Mouse (Mus musculus) cortical plate, adult 2 months (tissue): ENCODE measurements around the gene Nppb. TPM values are rescaled to one million over a fixed set of nuclear protein-coding genes. Genes with fewer than 3 reads are reported as not detected.

ENCODE experiments used
- H3K27ac ChIP-seq: fragments of 200-500 bp; 2 replicates; pipeline ENCODE4 v1.5.1; 2012; ENCODE audit warnings: low read length, control low read depth, inconsistent platforms; ENCODE audit not compliant: insufficient read depth
- H3K4me1 ChIP-seq: fragments of 200-500 bp; 2 replicates; pipeline ENCODE4 v1.6.1; 2011; ENCODE audit warnings: low read length; ENCODE audit not compliant: control insufficient read depth, insufficient read depth
- H3K4me3 ChIP-seq: fragments of 200-500 bp; 2 replicates; pipeline ENCODE4 v1.5.1; 2011; ENCODE audit warnings: mild to moderate bottlenecking, low read length, control low read depth; ENCODE audit not compliant: insufficient read depth
- CTCF ChIP-seq: fragments of 200-500 bp; IDR thresholded peaks from 2 replicates; pipeline ENCODE4 v1.5.1; 2011; ENCODE audit warnings: mild to moderate bottlenecking, control low read depth, low read length; ENCODE audit not compliant: insufficient read depth; ENCODE audit errors: extremely low read depth
- POLR2A ChIP-seq: fragments of 200-500 bp; IDR thresholded peaks from 2 replicates; pipeline ENCODE4 v1.6.1; 2011; ENCODE audit warnings: mild to moderate bottlenecking, low read length, control low read depth; ENCODE audit not compliant: insufficient read depth; ENCODE audit errors: extremely low read depth
- polyA plus RNA-seq: library from polyadenylated mRNA; depleted of rRNA; stranded (reverse); fragments of >200 nt; gene quantifications from 2 replicates; pipeline ENCODE4 v1.2.3, GENCODE M21; 2012; rRNA removed

Nppb gene
- polyA plus RNA-seq, 1 experiment: not detected

DNA sequence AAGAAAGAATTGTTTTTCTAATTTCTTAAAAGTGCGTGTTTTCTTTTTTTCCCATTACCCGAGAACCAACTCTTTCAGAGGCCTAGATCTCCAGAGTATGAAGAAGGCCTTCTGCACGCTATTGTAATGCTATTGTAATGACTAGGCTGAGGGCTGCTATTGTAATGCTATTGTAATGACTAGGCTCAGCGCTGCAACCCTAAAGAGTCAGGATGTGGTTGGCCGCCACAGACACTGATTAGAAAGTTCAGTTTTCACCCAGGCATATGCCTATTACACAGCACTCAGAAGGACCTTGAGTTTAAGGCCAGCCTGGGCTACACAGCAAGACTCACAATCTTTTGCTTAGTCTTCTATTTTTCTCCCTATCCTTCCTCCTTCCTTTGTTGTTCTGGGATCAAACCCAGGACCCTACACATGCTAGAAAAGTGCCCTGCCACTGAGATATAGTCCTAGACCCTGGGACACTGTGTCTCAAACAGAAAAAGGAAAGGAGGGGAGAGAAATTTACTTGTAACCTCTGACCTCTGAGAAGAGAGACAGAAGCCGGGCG lies 48.3 kb downstream of the Nppb start:
- TF ChIP-seq CTCF (no peak), POLR2A (no peak)
- H3K4me1 ChIP-seq: peaks cover 3% of the 10 kb centered on the region

DNA sequence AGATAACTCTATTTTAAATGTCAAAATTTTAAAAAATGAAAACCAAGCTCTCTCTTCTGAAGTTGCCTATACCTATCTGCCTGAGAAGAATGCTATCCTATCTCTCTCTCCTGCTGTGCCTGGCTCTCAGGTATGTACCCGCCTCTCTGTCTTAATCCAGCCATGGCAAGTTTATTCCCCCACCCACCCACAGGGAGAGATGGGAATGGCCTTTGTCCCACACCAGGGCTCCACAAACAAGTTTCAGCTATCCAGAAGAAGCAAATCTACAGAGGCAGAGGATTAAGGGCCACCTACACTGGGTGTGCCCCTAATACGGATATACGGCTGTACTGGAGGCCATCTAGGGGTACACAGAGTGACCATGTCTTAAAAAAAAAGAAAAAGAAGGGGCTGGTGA lies 49.9 kb downstream of the Nppb start:
- TF ChIP-seq POLR2A (no peak), CTCF (no peak)
- Histone ChIP-seq H3K4me1 (peaks cover 7% of the 10 kb centered on the region), H3K27ac (no peak overlapping the region), H3K4me3 (no peak overlapping the region)

More for the DNA sequence above, 48.3 kb downstream of the Nppb start:
- H3K4me3 ChIP-seq: no peak overlapping the region
- no peak overlapping the region for H3K27ac ChIP-seq

Other genes starting within 250 kb of the Nppb start
- 3.7 and 4.0 TPM in 2 replicates for gene Zfp984, start 176.0 kb upstream of the Nppb start, polyA plus RNA-seq
- 9.9 and 10.0 TPM in 2 replicates for gene Zfp933, start 137.4 kb upstream of the Nppb start, polyA plus RNA-seq
- 57.6 and 62.3 TPM in 2 replicates for gene Miip, start 117.0 kb upstream of the Nppb start, polyA plus RNA-seq
- 7.1 and 7.8 TPM in 2 replicates for gene Fv1, start 116.8 kb upstream of the Nppb start, polyA plus RNA-seq
- 101 and 105 TPM in 2 replicates for gene Mfn2, start 81.1 kb upstream of the Nppb start, polyA plus RNA-seq
- 21.9 and 24.4 TPM in 2 replicates for gene Plod1, start 49.0 kb upstream of the Nppb start, polyA plus RNA-seq
- 33.2 TPM in 2 replicates for gene 2510039O18Rik, start 44.9 kb upstream of the Nppb start, polyA plus RNA-seq
- 0.21 TPM in 2 replicates for gene Nppa, start 14.9 kb downstream of the Nppb start, polyA plus RNA-seq
- gene Clcn6, start 53.0 kb downstream of the Nppb start, polyA plus RNA-seq: 44.6 and 45.0 TPM in 2 replicates
- 32.2 and 34.2 TPM in 2 replicates for gene Mthfr, start 53.3 kb downstream of the Nppb start, polyA plus RNA-seq
- 5.8 and 6.1 TPM in 2 replicates for gene Agtrap, start 102.2 kb downstream of the Nppb start, polyA plus RNA-seq
- gene Mad2l2, start 144.6 kb downstream of the Nppb start, polyA plus RNA-seq: 24.2 and 25.2 TPM in 2 replicates
- gene Draxin, start 144.9 kb downstream of the Nppb start, polyA plus RNA-seq: 0.42 and 0.45 TPM in 2 replicates
- 38.5 and 41.3 TPM in 2 replicates for gene Fbxo6, start 166.4 kb downstream of the Nppb start, polyA plus RNA-seq
- 236 and 238 TPM in 2 replicates for gene Fbxo44, start 174.7 kb downstream of the Nppb start, polyA plus RNA-seq
- 139 and 142 TPM in 2 replicates for gene Fbxo2, start 174.8 kb downstream of the Nppb start, polyA plus RNA-seq